Mouse (Mus musculus): Measurements from ENCODE around the gene Osbpl6. TPM values are rescaled to one million over a fixed set of nuclear protein-coding genes. Genes with fewer than 3 reads are reported as not detected.
A peak's percentile ranks its signal among the peaks of the same experiment; 100 is the strongest.

Gene Osbpl6
- total and polyA plus RNA-seq, 3 experiments, result 0.04 TPM; not detected in 2

DNA sequence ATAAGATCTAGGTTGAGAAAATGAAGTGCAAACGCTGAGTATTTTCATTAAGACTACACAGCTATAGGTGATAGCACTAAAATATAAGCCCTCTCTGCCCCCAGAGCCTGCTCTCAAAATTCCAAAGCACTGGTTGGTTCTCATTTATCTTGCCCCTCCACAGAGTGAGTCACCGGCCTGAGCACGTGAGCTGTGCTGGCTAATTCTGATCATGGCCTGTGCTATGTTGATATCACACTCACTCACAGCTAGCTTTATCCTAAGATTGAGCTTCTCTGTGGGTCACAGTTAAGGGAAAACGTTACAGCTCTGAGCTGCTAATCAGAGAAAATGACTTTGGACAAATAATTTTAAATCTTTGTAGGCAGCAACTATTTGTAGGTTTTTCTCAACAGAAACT is 34.1 kb upstream of the Osbpl6 start:
- Histone ChIP-seq H3K4me1 (ENCODE audit: control insufficient read depth in 1 of 2, insufficient read depth in 2 of 2, low read length in 2 of 2) (peaks cover 3 to 17% of the 10 kb centered on the region in 2 experiments), H3K9ac (ENCODE audit: control insufficient read depth, low read depth, low read length, poor library complexity, severe bottlenecking) (peak overlapping the region; percentile 3; the same call in 1 of the 2 replicates), H3K4me3 (ENCODE audit: control insufficient read depth in 1 of 2, insufficient read depth in 1 of 2, low read depth in 2 of 2, low read length in 2 of 2) (peak overlapping the region in 1 of 2 experiments; percentile 13; a peak in 2 of 4 replicates)
- TF ChIP-seq SIN3A (IDR thresholded peaks at IDR 0.05; ENCODE audit: low read length), result peak; percentile 80
- TF ChIP-seq ZKSCAN1 (IDR thresholded peaks at IDR 0.05; ENCODE audit: low read depth, low read length), result no peak
- TF ChIP-seq RCOR1 (IDR thresholded peaks at IDR 0.05; ENCODE audit: low read depth, low read length), result peak; percentile 98
- TF ChIP-seq E2F4 (IDR thresholded peaks at IDR 0.05; ENCODE audit: borderline replicate concordance, low read depth, low read length), result no peak
- 0 out of 2 replicates have a peak, but pooled peaks have one; percentile 42 for TF ChIP-seq HCFC1 (IDR thresholded peaks at IDR 0.05; ENCODE audit: low read depth, low read length)
- peak; percentile 63; the same call in 1 of the 2 replicates for TF ChIP-seq MAZ (IDR thresholded peaks at IDR 0.05; ENCODE audit: low read depth, low read length)
- 0 out of 4 replicates have a peak, but pooled peaks of 1 of the 2 experiments have one; percentile 17 for TF ChIP-seq POLR2A (IDR thresholded peaks at IDR 0.05; ENCODE audit: control insufficient read depth in 1 of 2, insufficient read depth in 1 of 2, low read depth in 1 of 2, low read length in 2 of 2, poor library complexity in 1 of 2)
- peak; percentile 74; the same call in 1 of the 2 replicates for TF ChIP-seq CHD1 (IDR thresholded peaks at IDR 0.05; ENCODE audit: low read depth, low read length)
- TF ChIP-seq MXI1 (IDR thresholded peaks at IDR 0.05; ENCODE audit: low read depth, low read length), result peak; percentile 91
- peak; percentile 93 for TF ChIP-seq GATA1 (IDR thresholded peaks at IDR 0.05; ENCODE audit: low read depth, low read length)
- TF ChIP-seq MEF2A (IDR thresholded peaks at IDR 0.05; ENCODE audit: extremely low read depth, insufficient replicate concordance, low read depth, low read length, poor library complexity, severe bottlenecking), result no peak
- TF ChIP-seq TBP (IDR thresholded peaks at IDR 0.05; ENCODE audit: low read depth, low read length), result no peak
- no peak for TF ChIP-seq POLR2AphosphoS5 (IDR thresholded peaks at IDR 0.05; ENCODE audit: borderline replicate concordance, low read depth, low read length)
- peak; percentile 24; the same call in 1 of the 2 replicates for TF ChIP-seq NELFE (IDR thresholded peaks at IDR 0.05; ENCODE audit: low read depth, low read length)
- peak; percentile 93 for TF ChIP-seq MYC (IDR thresholded peaks at IDR 0.05; ENCODE audit: low read depth, low read length)
- peak; percentile 78 for TF ChIP-seq MYB (IDR thresholded peaks at IDR 0.05; ENCODE audit: low read depth, low read length)
- TF ChIP-seq TCF12 (IDR thresholded peaks at IDR 0.05; ENCODE audit: low read depth, low read length), result peak; percentile 92
- TF ChIP-seq ELF1 (IDR thresholded peaks at IDR 0.05; ENCODE audit: low read depth, low read length), result no peak
- peak; percentile 92 for TF ChIP-seq USF1 (IDR thresholded peaks at IDR 0.05; ENCODE audit: low read depth, low read length)
- no peak for TF ChIP-seq SMC3 (IDR thresholded peaks at IDR 0.05; ENCODE audit: low read depth, low read length)
- peak; percentile 100 for TF ChIP-seq BHLHE40 (IDR thresholded peaks at IDR 0.05; ENCODE audit: borderline replicate concordance, low read depth, low read length)
- TF ChIP-seq ZNF384 (IDR thresholded peaks at IDR 0.05; ENCODE audit: low read depth, low read length), result no peak
- peak in 1 of 2 experiments; percentile 58; a peak in 1 of 4 replicates for TF ChIP-seq USF2 (IDR thresholded peaks at IDR 0.05; ENCODE audit: borderline replicate concordance in 1 of 2, insufficient read depth in 1 of 2, low read depth in 1 of 2, low read length in 2 of 2)
- peak; percentile 96 for TF ChIP-seq JUND (IDR thresholded peaks at IDR 0.05; ENCODE audit: low read depth, low read length)
- no peak for TF ChIP-seq ZC3H11A (IDR thresholded peaks at IDR 0.05; ENCODE audit: low read depth, low read length)
- TF ChIP-seq CHD2 (IDR thresholded peaks at IDR 0.05; ENCODE audit: low read length), result no peak
- peak; percentile 90 to 96 for TF ChIP-seq EP300 (IDR thresholded peaks at IDR 0.05; ENCODE audit: low read depth in 1 of 2, low read length in 2 of 2)
- TF ChIP-seq TAL1 (IDR thresholded peaks at IDR 0.05; ENCODE audit: low read length), result peak; percentile 80
- TF ChIP-seq ETS1 (IDR thresholded peaks at IDR 0.05; ENCODE audit: low read depth, low read length), result peak; percentile 89
- TF ChIP-seq RAD21 (IDR thresholded peaks at IDR 0.05; ENCODE audit: low read depth, low read length), result no peak
- peak; percentile 92 for TF ChIP-seq MAX (IDR thresholded peaks at IDR 0.05; ENCODE audit: low read length)
- no peak for TF ChIP-seq GABPA (IDR thresholded peaks at IDR 0.05; ENCODE audit: low read depth, low read length)
- no peak for TF ChIP-seq NRF1 (IDR thresholded peaks at IDR 0.05; ENCODE audit: insufficient read depth, low read depth, low read length, poor library complexity, severe bottlenecking)
- peak; percentile 42; the same call in 1 of the 2 replicates for TF ChIP-seq POLR2AphosphoS2 (IDR thresholded peaks at IDR 0.05; ENCODE audit: low read length)
- peak; percentile 31; the same call in 1 of the 2 replicates for TF ChIP-seq KAT2A (conservative IDR thresholded peaks at IDR 0.05; ENCODE audit: low read depth, low read length)
- TF ChIP-seq CTCF (IDR thresholded peaks at IDR 0.05 in 2 of 3, conservative IDR thresholded peaks at IDR 0.05 in 1 of 3; ENCODE audit: control insufficient read depth in 1 of 3, insufficient read depth in 1 of 3, low read depth in 2 of 3, low read length in 3 of 3, poor library complexity in 1 of 3, severe bottlenecking in 1 of 3), result no peak
- TF ChIP-seq UBTF (IDR thresholded peaks at IDR 0.05; ENCODE audit: borderline replicate concordance, insufficient read depth, low read depth, low read length), result no peak

More for the DNA sequence above, 34.1 kb upstream of the Osbpl6 start:
- Histone ChIP-seq H3K27ac (ENCODE audit: control insufficient read depth, low read depth, low read length) (peak overlapping the region; percentile 71), H3K79me2 (ENCODE audit: control insufficient read depth, insufficient read depth, low read length, poor library complexity) (peaks cover 12% of the 10 kb centered on the region), H3K9me3 (replicated peaks; ENCODE audit: insufficient read depth, low read length) (no peaks in the 10 kb centered on the region), H3K27me3 (ENCODE audit: control insufficient read depth in 1 of 2, insufficient read depth in 2 of 2, low read length in 2 of 2) (no peaks in the 10 kb centered on the region), H3K36me3 (ENCODE audit: control insufficient read depth in 1 of 2, insufficient read depth in 2 of 2, low read length in 2 of 2) (peaks cover 4 to 22% of the 10 kb centered on the region in 2 experiments)
- peak; percentile 88 for DNase-seq (ENCODE audit: low read depth, low spot score)

Data from MEL (cell line).